Mouse (Mus musculus) ES-E14 (cell line): ENCODE data around the gene Mrps21. TPM values are rescaled to one million over a fixed set of nuclear protein-coding genes. Genes with fewer than 3 reads are reported as not detected.
A peak's percentile ranks its signal among the peaks of the same experiment; 100 is the strongest.

Source experiments
- DNase-seq: peaks from one replicate; pipeline ENCODE4 v3.0.0-alpha.2; 2013; ENCODE audit warnings: low read depth, low spot score
- H3K27ac ChIP-seq: 2 replicates; pipeline ENCODE4 v1.5.1; 2012; ENCODE audit warnings: low read depth, mild to moderate bottlenecking, low read length, moderate library complexity, mixed read lengths; ENCODE audit not compliant: poor library complexity, insufficient read depth, severe bottlenecking
- H3K36me3 ChIP-seq: 2 replicates; pipeline ENCODE4 v1.6.1; 2012; ENCODE audit warnings: mild to moderate bottlenecking, low read length, moderate library complexity, mixed read lengths; ENCODE audit not compliant: control insufficient read depth, poor library complexity, insufficient read depth, severe bottlenecking
- H3K4me1 ChIP-seq, 2 experiments: fragments of 150-350 bp in 1 of 2; sonication (generic) in 1 of 2; 2 replicates each; pipeline ENCODE4 v1.6.1; 2012; ENCODE audit warnings: low read length in 2 of 2, mild to moderate bottlenecking in 1 of 2, mixed read lengths in 1 of 2; ENCODE audit not compliant: control insufficient read depth in 2 of 2, insufficient read depth in 2 of 2, poor library complexity in 1 of 2
- H3K4me3 ChIP-seq, 2 experiments: fragments of 150-350 bp in 1 of 2; sonication (generic) in 1 of 2; 2 replicates each; pipeline ENCODE4 v1.5.1; 2012; ENCODE audit warnings: low read length in 2 of 2, low read depth in 1 of 2, mild to moderate bottlenecking in 1 of 2, mixed read lengths in 1 of 2; ENCODE audit not compliant: insufficient read depth in 1 of 2, poor library complexity in 1 of 2, severe bottlenecking in 1 of 2
- H3K9ac ChIP-seq: 2 replicates; pipeline ENCODE4 v1.6.1; 2012; ENCODE audit warnings: low read depth, mild to moderate bottlenecking, low read length, mixed read lengths; ENCODE audit not compliant: poor library complexity, insufficient read depth, severe bottlenecking
- H3K9me3 ChIP-seq: fragments of 150-350 bp; sonication (generic); 2 replicates; pipeline ENCODE4 v1.6.1; 2012; ENCODE audit warnings: low read depth, mild to moderate bottlenecking, low read length; ENCODE audit not compliant: control insufficient read depth, insufficient read depth
- CHD2 ChIP-seq: IDR thresholded peaks from 2 replicates; pipeline ENCODE4 v1.6.1; 2014; ENCODE audit warnings: mild to moderate bottlenecking, low read depth, low read length, inconsistent platforms
- HCFC1 ChIP-seq: IDR thresholded peaks from 2 replicates; pipeline ENCODE4 v1.6.1; 2012; ENCODE audit warnings: low read length, inconsistent platforms, borderline replicate concordance; ENCODE audit not compliant: insufficient read depth
- MAFK ChIP-seq: IDR thresholded peaks from 2 replicates; pipeline ENCODE4 v1.6.1; 2014; ENCODE audit warnings: mild to moderate bottlenecking, low read depth, low read length, inconsistent platforms; ENCODE audit not compliant: insufficient read depth
- ZC3H11A ChIP-seq: IDR thresholded peaks from 2 replicates; pipeline ENCODE4 v1.6.1; 2012; ENCODE audit warnings: low read depth, mild to moderate bottlenecking, inconsistent platforms, low read length, borderline replicate concordance
- ZNF384 ChIP-seq: IDR thresholded peaks from 2 replicates; pipeline ENCODE4 v1.6.1; 2012; ENCODE audit warnings: low read depth, low read length, inconsistent platforms
- in situ Hi-C, 2 experiments: fragments of 600-800 bp; cut with MboI; formaldehyde crosslinking; loops; one replicate each; pipeline ENCODE4 v1.15.1; 2025; ENCODE audit warnings: low sequenced_read_pairs in 2 of 2, inconsistent platforms in 1 of 2; ENCODE audit not compliant: unreplicated experiment in 2 of 2
- total RNA-seq: library from RNA; depleted of rRNA; stranded (reverse); fragments of 300-350 nt; gene quantifications from 2 replicates; pipeline ENCODE4 v1.2.3, GENCODE M21; 2012

Gene Mrps21
- total RNA-seq, 1 experiment = 224 TPM

DNA sequence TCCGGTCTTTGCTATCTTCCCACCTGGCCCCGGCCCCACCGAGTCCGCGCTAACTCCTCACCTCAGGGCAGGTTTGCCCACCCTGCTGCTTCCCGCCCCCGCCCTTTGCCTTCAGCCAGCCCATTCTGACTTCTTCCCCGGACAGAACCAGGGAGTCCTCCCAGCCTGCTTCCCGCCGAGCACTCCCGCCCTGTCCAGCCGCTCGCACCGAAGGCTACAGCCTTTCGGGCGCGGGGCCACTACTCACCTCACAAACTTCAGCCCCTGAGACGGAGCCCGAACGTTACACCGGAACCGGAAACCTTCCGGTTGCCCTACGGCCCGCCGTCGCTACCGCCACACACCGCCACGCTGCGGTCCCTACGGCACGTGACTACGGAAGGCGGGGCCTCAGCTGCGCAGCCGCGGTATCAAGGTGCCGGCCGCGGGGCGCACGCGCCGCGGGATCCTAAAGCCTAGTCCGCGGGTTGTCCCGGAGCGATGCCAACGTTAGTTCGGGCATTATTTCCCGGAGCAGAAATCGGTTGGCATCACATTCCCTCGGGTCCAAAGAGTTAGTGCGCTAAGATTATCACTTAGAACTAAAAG is 15.7 kb downstream of the Mrps21 start, which contains the start of gene Prpf3:
TSS of gene Prpf3 (minus strand) at position 384 of the 588 bp plus-strand sequence.
- H3K4me3 ChIP-seq = peak within 1 kb of the TSS; percentile 76 to 97
- H3K36me3 ChIP-seq = peaks cover 17% of the 10 kb centered on the region
- peak within 1 kb of the TSS; percentile 68 for H3K27ac ChIP-seq
- in situ Hi-C loops = no loop called here
- TF ChIP-seq ZNF384 (peak; percentile 72; the same call in 1 of the 2 replicates), CHD2 (no peak), MAFK (no peak), ZC3H11A (no peak), HCFC1 (peak; percentile 82)
- peaks cover 0 to 2% of the 10 kb centered on the region in 2 experiments; a peak in 1 of 4 replicates for H3K4me1 ChIP-seq
- H3K9ac ChIP-seq = peak within 1 kb of the TSS; percentile 87
- no peaks in the 10 kb centered on the region for H3K9me3 ChIP-seq
- peak; percentile 78 for DNase-seq

DNA sequence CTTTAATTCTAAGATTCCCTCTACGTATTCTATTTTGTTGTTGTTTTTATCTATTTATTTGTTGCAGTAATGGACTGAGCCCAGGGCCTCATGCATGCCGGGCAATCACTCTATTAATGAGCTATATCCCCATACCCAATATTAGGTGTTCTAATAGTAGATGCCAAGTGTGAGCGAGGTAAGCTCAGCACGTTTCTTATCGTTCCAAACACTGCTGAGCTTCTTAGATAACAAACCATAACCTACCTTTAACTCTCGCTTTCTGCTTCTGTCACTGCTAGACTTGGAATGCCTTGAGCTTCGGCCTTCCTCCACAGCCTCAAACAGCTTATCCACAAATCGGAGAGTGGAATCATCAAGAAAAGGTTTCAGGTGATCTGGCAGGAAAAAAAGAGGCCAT is 20.0 kb downstream of the Mrps21 start:
- in situ Hi-C loops = no loop called here
- no peak overlapping the region for H3K4me3 ChIP-seq
- DNase-seq = no peak
- no peak overlapping the region for H3K27ac ChIP-seq
- TF ChIP-seq ZNF384 = no peak
- no peak for TF ChIP-seq HCFC1
- TF ChIP-seq ZC3H11A = no peak
- no peak for TF ChIP-seq CHD2
- TF ChIP-seq MAFK = no peak
- no peaks in the 10 kb centered on the region for H3K4me1 ChIP-seq
- no peak overlapping the region for H3K9ac ChIP-seq
- H3K9me3 ChIP-seq = no peaks in the 10 kb centered on the region
- peaks cover 40% of the 10 kb centered on the region for H3K36me3 ChIP-seq

DNA sequence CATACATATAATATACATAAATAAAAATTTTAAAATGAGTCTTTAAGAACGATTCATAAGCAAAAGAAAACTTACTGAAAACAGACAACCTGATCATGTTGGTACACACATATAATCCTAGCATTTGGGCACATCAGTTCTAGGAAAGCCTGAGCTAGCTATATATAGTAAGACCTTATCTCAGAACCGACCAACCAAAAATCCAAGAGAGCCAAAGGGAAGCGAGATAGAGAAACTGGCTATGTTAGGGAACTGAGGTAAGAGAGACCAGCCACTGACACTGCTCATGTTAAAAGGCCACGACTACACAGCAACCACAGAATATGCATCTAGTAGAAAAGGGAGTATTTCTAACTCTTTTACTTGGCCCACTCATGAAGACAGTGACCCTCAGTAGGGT is 20.7 kb downstream of the Mrps21 start:
- no peaks in the 10 kb centered on the region for H3K4me1 ChIP-seq
- in situ Hi-C loops = no loop called here
- H3K36me3 ChIP-seq = peaks cover 46% of the 10 kb centered on the region
- TF ChIP-seq MAFK = no peak
- no peak for TF ChIP-seq ZNF384
- no peak for TF ChIP-seq HCFC1
- no peak for TF ChIP-seq ZC3H11A
- TF ChIP-seq CHD2 = no peak
- no peaks in the 10 kb centered on the region for H3K9me3 ChIP-seq
- DNase-seq = no peak
- H3K9ac ChIP-seq = no peak overlapping the region
- H3K4me3 ChIP-seq = no peak overlapping the region
- no peak overlapping the region for H3K27ac ChIP-seq

- Histone ChIP-seq H3K4me3 (no peak overlapping the region), H3K27ac (no peak overlapping the region), H3K9ac (no peak overlapping the region), H3K36me3 (peaks cover 35% of the 10 kb centered on the region), H3K4me1 (no peaks in the 10 kb centered on the region), H3K9me3 (no peaks in the 10 kb centered on the region)
- no peak for DNase-seq
- in situ Hi-C loops = loop anchor here (25.0 kb wide), 1 partner anchor 505 kb away; no protein-coding TSS in a partner anchor
- TF ChIP-seq CHD2 = no peak
Observed at GRCm38 (mm10) chr3:95842503-95843214, 28.7 kb downstream of the Mrps21 start.

- Histone ChIP-seq H3K36me3 (peaks cover 31% of the 10 kb centered on the region), H3K9ac (no peak overlapping the region)
- no peak for DNase-seq
Observed at GRCm38 (mm10) chr3:95839250-95839649, 32.1 kb downstream of the Mrps21 start.

More at GRCm38 (mm10) chr3:95839250-95839649, 32.1 kb downstream of the Mrps21 start:
- H3K4me1 ChIP-seq = no peaks in the 10 kb centered on the region
- TF ChIP-seq MAFK (no peak), ZC3H11A (no peak), HCFC1 (no peak), CHD2 (no peak), ZNF384 (no peak)
- in situ Hi-C loops = loop anchor here (25.0 kb wide), 1 partner anchor 502 kb away; no protein-coding TSS in a partner anchor
- no peak overlapping the region for H3K27ac ChIP-seq
- no peak overlapping the region for H3K4me3 ChIP-seq
- no peaks in the 10 kb centered on the region for H3K9me3 ChIP-seq
